Mouse (Mus musculus) heart, embryonic 11.5 days (tissue): Measurements from ENCODE around the gene Reck. TPM values are rescaled to one million over a fixed set of nuclear protein-coding genes. Genes with fewer than 3 reads are reported as not detected.

Experiments used
- ATAC-seq: fragments of 200-750 bp; cut with Nextera tagmentation; replicated peaks from 2 replicates; pipeline ENCODE4 v1.8.0; 2017; ENCODE audit warnings: moderate library complexity; ENCODE audit not compliant: insufficient number of reproducible peaks, low FRiP score, low TSS enrichment
- H3K27ac ChIP-seq: fragments of 300-500 bp; sonication (generic); 2 replicates; pipeline ENCODE4 v1.5.1; 2014; ENCODE audit warnings: mild to moderate bottlenecking, low read depth, low read length
- H3K27me3 ChIP-seq: fragments of 300-500 bp; sonication (generic); 2 replicates; pipeline ENCODE4 v1.6.1; 2014; ENCODE audit warnings: mild to moderate bottlenecking, low read length, mixed read lengths; ENCODE audit not compliant: control insufficient read depth, insufficient read depth
- H3K36me3 ChIP-seq: fragments of 300-500 bp; sonication (generic); 2 replicates; pipeline ENCODE4 v1.6.1; 2014; ENCODE audit warnings: mild to moderate bottlenecking, low read length, moderate library complexity, mixed read lengths; ENCODE audit not compliant: control insufficient read depth, insufficient read depth
- H3K4me1 ChIP-seq: fragments of 300-500 bp; sonication (generic); 2 replicates; pipeline ENCODE4 v1.6.1; 2014; ENCODE audit warnings: low read length; ENCODE audit not compliant: control insufficient read depth, insufficient read depth
- H3K4me2 ChIP-seq: fragments of 300-500 bp; sonication (generic); 2 replicates; pipeline ENCODE4 v1.6.1; 2014; ENCODE audit warnings: mild to moderate bottlenecking, moderate library complexity
- H3K4me3 ChIP-seq: fragments of 300-500 bp; sonication (generic); 2 replicates; pipeline ENCODE4 v1.5.1; 2014; ENCODE audit warnings: low read depth, low read length
- H3K9ac ChIP-seq: fragments of 300-500 bp; sonication (generic); 2 replicates; pipeline ENCODE4 v1.6.1; 2014; ENCODE audit warnings: mild to moderate bottlenecking, low read depth, low read length, moderate library complexity
- H3K9me3 ChIP-seq: fragments of 300-500 bp; sonication (generic); replicated peaks from 2 replicates; pipeline ENCODE4 v1.6.1; 2016; ENCODE audit warnings: low read length; ENCODE audit not compliant: control insufficient read depth
- WGBS: fragments of 180-500 bp; shearing (Covaris S2); extraction: QIAGEN DNeasy Blood & Tissue Kit; methylation state at CpG from one replicate; pipeline ENCODE4 v1.1.7; 2014; ENCODE audit not compliant: insufficient replicate concordance; 5-methylcytosine and 5-hydroxymethylcytosine counted together
- polyA plus RNA-seq: library from polyadenylated mRNA; unstranded; fragments of >200 nt; fragmentation: Nextera tagmentation; extraction: Ambion mirVana; gene quantifications from 2 replicates; pipeline ENCODE4 v1.2.1, GENCODE M21; 2014

Reck gene
- polyA plus RNA-seq, 1 experiment from 2014 or later, result 11.8 TPM

- WGBS, result 80% methylated on average over 6 of the region's 6 CpGs
- no peaks in the 10 kb centered on the region for H3K9me3 ChIP-seq
- H3K4me3 ChIP-seq, result no peak overlapping the region
- H3K27me3 ChIP-seq, result no peaks in the 10 kb centered on the region
- no peak overlapping the region for H3K27ac ChIP-seq
- no peak overlapping the region for H3K9ac ChIP-seq
- peaks cover 32% of the 10 kb centered on the region for H3K36me3 ChIP-seq
- no peaks in the 10 kb centered on the region for H3K4me1 ChIP-seq
- no peak for ATAC-seq
- H3K4me2 ChIP-seq, result no peak overlapping the region
These were observed 49.8 kb downstream of the Reck start for GRCm38 (mm10) chr4:43925125-43925524.

- WGBS, result 6% methylated on average over 3 of the region's 3 CpGs
- H3K36me3 ChIP-seq, result peaks cover 30% of the 10 kb centered on the region
These were observed 50.4 kb downstream of the Reck start for GRCm38 (mm10) chr4:43925779-43926178.

GRCm38 (mm10) chr4:43927826-43928225 is 52.5 kb downstream of the Reck start:
- no peak for ATAC-seq
- Histone ChIP-seq H3K9ac (no peak overlapping the region), H3K9me3 (no peaks in the 10 kb centered on the region), H3K4me2 (no peak overlapping the region), H3K4me1 (no peaks in the 10 kb centered on the region), H3K4me3 (no peak overlapping the region), H3K36me3 (peaks cover 30% of the 10 kb centered on the region), H3K27me3 (no peaks in the 10 kb centered on the region), H3K27ac (no peak overlapping the region)
- 88% methylated on average over 3 of the region's 3 CpGs for WGBS

More at GRCm38 (mm10) chr4:43925779-43926178, 50.4 kb downstream of the Reck start:
- no peaks in the 10 kb centered on the region for H3K27me3 ChIP-seq
- H3K27ac ChIP-seq, result no peak overlapping the region
- no peaks in the 10 kb centered on the region for H3K9me3 ChIP-seq
- no peak overlapping the region for H3K4me2 ChIP-seq
- H3K9ac ChIP-seq, result no peak overlapping the region
- no peak for ATAC-seq
- no peaks in the 10 kb centered on the region for H3K4me1 ChIP-seq
- H3K4me3 ChIP-seq, result no peak overlapping the region

- no peak overlapping the region for H3K27ac ChIP-seq
- WGBS, result 45% methylated on average over 4 of the region's 4 CpGs
- no peak for ATAC-seq
These were observed 56.5 kb downstream of the Reck start for GRCm38 (mm10) chr4:43931877-43932276.

GRCm38 (mm10) chr4:43936186-43936585 is 60.9 kb downstream of the Reck start:
- no peak for ATAC-seq
- Histone ChIP-seq H3K9me3 (no peaks in the 10 kb centered on the region), H3K4me3 (no peak overlapping the region), H3K9ac (no peak overlapping the region), H3K4me1 (no peaks in the 10 kb centered on the region), H3K36me3 (peaks cover 8% of the 10 kb centered on the region), H3K4me2 (no peak overlapping the region), H3K27ac (no peak overlapping the region), H3K27me3 (no peaks in the 10 kb centered on the region)
- 80% methylated on average over 4 of the region's 4 CpGs for WGBS

More at GRCm38 (mm10) chr4:43931877-43932276, 56.5 kb downstream of the Reck start:
- Histone ChIP-seq H3K4me2 (no peak overlapping the region), H3K36me3 (peaks cover 29% of the 10 kb centered on the region), H3K4me1 (no peaks in the 10 kb centered on the region), H3K27me3 (no peaks in the 10 kb centered on the region), H3K9ac (no peak overlapping the region), H3K9me3 (no peaks in the 10 kb centered on the region), H3K4me3 (no peak overlapping the region)

GRCm38 (mm10) chr4:43936749-43937674 is 61.7 kb downstream of the Reck start:
- Histone ChIP-seq H3K9me3 (no peaks in the 10 kb centered on the region), H3K4me2 (no peak overlapping the region), H3K27me3 (no peaks in the 10 kb centered on the region), H3K4me3 (no peak overlapping the region), H3K4me1 (no peaks in the 10 kb centered on the region), H3K36me3 (peaks cover 12% of the 10 kb centered on the region), H3K9ac (no peak overlapping the region), H3K27ac (no peak overlapping the region)
- no peak for ATAC-seq
- 73% methylated on average over 14 of the region's 14 CpGs for WGBS

- H3K27me3 ChIP-seq, result no peaks in the 10 kb centered on the region
- H3K9me3 ChIP-seq, result no peaks in the 10 kb centered on the region
- ATAC-seq, result no peak
- peaks cover 21% of the 10 kb centered on the region for H3K36me3 ChIP-seq
- H3K4me2 ChIP-seq, result no peak overlapping the region
- H3K9ac ChIP-seq, result no peak overlapping the region
- 85% methylated on average over 5 of the region's 5 CpGs for WGBS
- no peaks in the 10 kb centered on the region for H3K4me1 ChIP-seq
- no peak overlapping the region for H3K4me3 ChIP-seq
- no peak overlapping the region for H3K27ac ChIP-seq
These were observed 66.0 kb downstream of the Reck start for GRCm38 (mm10) chr4:43941315-43941714.

GRCm38 (mm10) chr4:43942421-43942820 is 67.1 kb downstream of the Reck start:
- peaks cover 21% of the 10 kb centered on the region for H3K36me3 ChIP-seq
- H3K27me3 ChIP-seq, result no peaks in the 10 kb centered on the region
- no peaks in the 10 kb centered on the region for H3K4me1 ChIP-seq
- no peak overlapping the region for H3K4me2 ChIP-seq
- H3K27ac ChIP-seq, result no peak overlapping the region
- no peak overlapping the region for H3K9ac ChIP-seq
- no peak overlapping the region for H3K4me3 ChIP-seq
- H3K9me3 ChIP-seq, result no peaks in the 10 kb centered on the region
- 88% methylated on average over 8 of the region's 8 CpGs for WGBS
- no peak for ATAC-seq

- WGBS, result 92% methylated on average over 2 of the region's 2 CpGs
These were observed 72.2 kb downstream of the Reck start for GRCm38 (mm10) chr4:43947571-43947970.

More at GRCm38 (mm10) chr4:43947571-43947970, 72.2 kb downstream of the Reck start:
- Histone ChIP-seq H3K9me3 (no peaks in the 10 kb centered on the region), H3K4me3 (no peak overlapping the region), H3K4me2 (no peak overlapping the region), H3K27ac (no peak overlapping the region), H3K4me1 (no peaks in the 10 kb centered on the region), H3K36me3 (peaks cover 8% of the 10 kb centered on the region; the same call in 1 of the 2 replicates), H3K27me3 (no peaks in the 10 kb centered on the region), H3K9ac (no peak overlapping the region)
- no peak for ATAC-seq
